Mouse (Mus musculus) lung, adult 2 months (tissue): ENCODE results near the gene Morf4l2.
"Not testable (repeated sequence)": the region's sequence is repeated elsewhere in the genome, so short reads cannot be mapped to it uniquely, and the experiment has no call there.

Experiments used
- CTCF ChIP-seq: fragments of 200-500 bp; IDR thresholded peaks from 2 replicates; pipeline ENCODE4 v1.5.1; 2011; ENCODE audit warnings: mild to moderate bottlenecking, low read length, control low read depth; ENCODE audit not compliant: insufficient read depth
- POLR2A ChIP-seq: fragments of 200-500 bp; IDR thresholded peaks from 2 replicates; pipeline ENCODE4 v1.6.1; 2011; ENCODE audit warnings: low read depth, mild to moderate bottlenecking, control low read depth, low read length, borderline replicate concordance; ENCODE audit errors: extremely low read depth

DNA sequence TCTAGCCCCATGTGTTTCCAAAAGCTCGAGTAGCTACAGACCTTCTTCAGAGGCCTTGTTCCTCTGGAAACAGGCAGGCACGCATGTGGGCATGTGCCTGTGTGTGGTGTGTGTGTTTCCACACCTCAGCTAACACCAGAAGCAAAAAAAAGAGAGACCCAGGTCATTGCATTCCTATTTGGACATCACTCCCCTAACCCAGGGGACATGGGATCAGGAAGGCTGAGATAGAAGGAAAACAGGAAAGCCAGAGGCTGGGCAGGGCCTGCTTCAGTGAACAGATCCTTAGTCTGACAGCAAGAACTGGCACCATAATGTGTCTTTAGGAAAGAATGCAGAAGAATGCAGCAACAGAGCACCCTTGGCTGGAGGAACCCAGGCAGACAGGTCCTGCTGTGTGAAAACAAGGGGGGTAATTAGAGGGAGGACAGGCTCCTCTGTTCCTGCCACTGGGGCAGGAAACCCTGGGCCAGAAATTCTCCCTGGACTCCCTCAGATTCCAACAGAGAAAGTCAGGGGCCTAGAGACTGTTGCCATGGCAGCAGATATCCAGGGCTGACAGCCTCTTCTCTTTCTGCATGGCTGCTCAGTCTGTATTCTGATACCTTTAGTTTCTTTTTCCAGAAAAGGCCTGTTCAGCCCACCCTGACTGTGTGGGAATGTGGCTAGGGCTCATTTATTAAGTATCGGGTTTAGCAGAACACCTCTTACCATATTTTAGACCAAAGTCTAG is 28.6 kb downstream of the Morf4l2 start:
- TF ChIP-seq CTCF, POLR2A: not testable (repeated sequence)
